Mouse (Mus musculus) v-Abl transformed pro-B cells (cell line): ENCODE measurements around the gene Vmn1r70.

ENCODE experiments used
- in situ Hi-C, 2 experiments: fragments of 400-800 bp; cut with MboI; formaldehyde crosslinking; loops; one replicate each; pipeline ENCODE4 v1.15.1; 2025; ENCODE audit not compliant: unreplicated experiment in 2 of 2

Gene Vmn1r70

DNA sequence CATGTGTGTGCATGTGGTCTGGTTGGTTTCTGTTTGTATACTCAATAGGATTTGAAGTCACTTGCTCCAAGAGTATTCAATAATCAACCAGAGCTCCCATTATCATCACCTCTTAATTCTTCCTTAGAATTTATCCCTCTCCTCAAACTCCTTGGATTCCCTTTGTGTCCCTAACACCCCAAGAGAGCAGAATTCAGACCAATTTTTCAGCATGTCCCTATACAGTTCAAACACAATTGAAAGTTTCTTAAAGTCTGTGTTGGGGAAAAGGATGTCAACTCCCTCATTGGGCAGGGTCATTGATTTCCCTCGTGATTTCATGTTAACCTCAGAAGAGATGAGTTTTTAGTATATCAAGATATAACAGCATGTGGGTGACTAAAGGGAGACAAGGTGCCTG, at the start of gene Vmn1r70:
Gene Vmn1r70 (plus strand): TSS at position 301 of the 400 bp plus-strand sequence.
- in situ Hi-C loops: no loop called here

DNA sequence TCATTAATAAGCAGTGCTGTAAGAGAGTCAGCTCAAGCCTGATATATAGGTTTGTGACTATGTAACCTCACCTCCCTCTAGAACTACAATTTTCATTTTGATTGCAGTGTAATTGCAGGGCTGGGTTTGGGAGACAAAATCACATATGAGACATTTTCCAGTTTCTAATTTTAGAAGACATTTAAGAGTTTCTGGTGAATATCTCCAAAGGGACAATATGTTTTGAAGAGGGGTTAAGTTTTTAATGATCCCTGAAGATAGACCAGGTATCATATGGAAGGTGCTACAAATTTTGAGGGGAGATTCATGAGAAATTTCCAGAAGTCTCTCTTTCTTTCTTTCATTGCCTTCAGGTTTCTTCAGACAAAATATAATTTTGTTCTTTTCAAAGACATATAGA, 17.8 kb upstream of the Vmn1r70 start, which contains the start of gene Vmn1r69:
Gene Vmn1r69 (minus strand): TSS at position 101 of the 400 bp plus-strand sequence.
- in situ Hi-C loops: no loop called here
